Mouse (Mus musculus) embryonic fibroblast, embryonic 13.5 days (primary cell): ENCODE results near the gene Tmeff2. TPM values are rescaled to one million over a fixed set of nuclear protein-coding genes. Genes with fewer than 3 reads are reported as not detected.

Source experiments
- H3K27ac ChIP-seq: 2 replicates; pipeline ENCODE4 v1.5.1; 2012; ENCODE audit warnings: low read length, control low read depth, inconsistent platforms; ENCODE audit not compliant: insufficient read depth
- H3K4me1 ChIP-seq: 2 replicates; pipeline ENCODE4 v1.6.1; 2011; ENCODE audit warnings: low read length; ENCODE audit not compliant: control insufficient read depth, insufficient read depth
- H3K4me3 ChIP-seq: 2 replicates; pipeline ENCODE4 v1.5.1; 2011; ENCODE audit warnings: mild to moderate bottlenecking, control low read depth, low read length; ENCODE audit not compliant: insufficient read depth
- CTCF ChIP-seq: IDR thresholded peaks from 2 replicates; pipeline ENCODE4 v1.5.1; 2011; ENCODE audit warnings: mild to moderate bottlenecking, control low read depth, low read length, moderate library complexity, borderline replicate concordance; ENCODE audit not compliant: insufficient read depth
- POLR2A ChIP-seq: IDR thresholded peaks from 2 replicates; pipeline ENCODE4 v1.6.1; 2011; ENCODE audit warnings: low read depth, mild to moderate bottlenecking, control low read depth, low read length, moderate library complexity
- polyA plus RNA-seq: library from polyadenylated mRNA; stranded (reverse); fragments of >200 nt; gene quantifications from 2 replicates; pipeline ENCODE4 v1.2.4, GENCODE M21; 2011; ENCODE audit warnings: low read depth; ENCODE audit not compliant: missing spikeins, insufficient read length

Tmeff2 gene
- polyA plus RNA-seq, 1 experiment, result 8.0 TPM

GRCm38 (mm10) chr1:51068814-51069213, 168.4 kb downstream of the Tmeff2 start:
- TF ChIP-seq CTCF (no peak), POLR2A (no peak)
- no peak overlapping the region for H3K27ac ChIP-seq

GRCm38 (mm10) chr1:51069288-51069687, 168.8 kb downstream of the Tmeff2 start:
- TF ChIP-seq POLR2A (no peak), CTCF (no peak)
- Histone ChIP-seq H3K27ac (no peak overlapping the region), H3K4me3 (no peak overlapping the region), H3K4me1 (peaks cover under 1% of the 10 kb centered on the region; the same call in 1 of the 2 replicates)

More at GRCm38 (mm10) chr1:51068814-51069213, 168.4 kb downstream of the Tmeff2 start:
- Histone ChIP-seq H3K4me1 (peaks cover 2% of the 10 kb centered on the region; the same call in 1 of the 2 replicates), H3K4me3 (no peak overlapping the region)

DNA sequence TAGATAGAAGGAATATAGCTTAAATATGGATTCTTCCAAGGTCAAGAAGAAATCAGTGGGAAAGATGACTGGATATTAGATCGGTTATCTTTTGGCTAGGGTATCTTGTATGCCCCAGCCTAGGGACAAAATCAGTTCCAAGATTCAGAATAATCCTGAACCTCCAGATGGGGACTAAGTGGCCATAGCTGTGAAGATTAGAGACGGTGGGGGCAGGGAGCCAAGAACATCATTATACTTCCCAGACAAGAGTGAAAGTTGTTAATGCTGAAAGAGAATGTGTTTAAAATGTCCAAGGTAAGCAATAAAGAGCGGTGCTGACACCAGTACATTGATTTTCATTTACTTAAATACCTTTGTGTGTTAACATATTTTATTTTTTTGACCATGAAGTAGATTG, 173.6 kb downstream of the Tmeff2 start:
- H3K4me1 ChIP-seq, result no peaks in the 10 kb centered on the region
- no peak overlapping the region for H3K4me3 ChIP-seq
- no peak overlapping the region for H3K27ac ChIP-seq
- TF ChIP-seq POLR2A (no peak), CTCF (no peak)

DNA sequence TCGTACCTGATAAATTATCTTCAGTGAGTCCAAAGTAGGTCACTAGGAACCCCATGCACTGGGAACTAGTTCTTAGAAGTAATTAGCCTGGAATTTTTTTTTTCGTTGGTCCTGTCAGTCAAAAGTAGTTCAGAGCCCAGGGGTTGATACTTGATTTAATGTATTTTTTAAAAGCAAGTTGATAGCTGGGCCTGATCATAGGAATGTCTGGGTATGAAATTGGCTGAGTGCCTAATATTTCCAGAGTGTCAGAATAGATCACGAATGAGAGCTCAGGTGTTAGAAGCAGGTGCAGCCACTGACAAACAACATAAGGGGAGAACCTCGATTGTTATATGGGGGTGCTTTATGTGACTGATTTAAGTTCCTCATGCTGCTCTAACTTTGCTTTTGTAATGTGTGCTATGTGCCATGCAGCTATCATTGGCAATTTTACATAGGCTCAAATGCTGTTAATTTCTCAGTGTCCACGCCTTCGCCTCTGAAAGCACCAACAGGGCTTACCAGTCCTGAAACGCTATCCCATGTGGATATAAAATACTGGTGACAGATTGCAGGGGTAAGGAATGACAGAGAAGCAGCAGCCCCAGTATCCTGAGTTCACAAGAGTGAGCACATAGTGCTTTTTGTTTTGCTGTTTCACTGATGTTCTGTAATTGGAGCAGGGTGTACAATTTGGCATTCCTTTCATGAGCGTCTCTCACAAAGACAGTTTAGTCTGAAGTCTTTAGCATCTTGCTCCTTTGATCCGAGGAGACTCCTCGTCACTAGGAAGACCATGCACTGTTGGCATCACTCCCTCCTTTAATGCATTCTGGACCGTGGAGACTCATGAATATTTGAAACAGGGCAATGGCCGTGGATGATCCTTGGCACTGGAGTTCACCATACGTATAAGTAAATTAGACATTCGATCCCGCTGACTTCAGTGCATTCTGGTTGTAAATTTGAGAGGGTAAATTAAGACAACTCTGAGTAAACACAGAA, 175.6 kb downstream of the Tmeff2 start:
- no peak overlapping the region for H3K4me3 ChIP-seq
- H3K4me1 ChIP-seq, result no peaks in the 10 kb centered on the region
- H3K27ac ChIP-seq, result no peak overlapping the region
- TF ChIP-seq CTCF (no peak), POLR2A (no peak)

DNA sequence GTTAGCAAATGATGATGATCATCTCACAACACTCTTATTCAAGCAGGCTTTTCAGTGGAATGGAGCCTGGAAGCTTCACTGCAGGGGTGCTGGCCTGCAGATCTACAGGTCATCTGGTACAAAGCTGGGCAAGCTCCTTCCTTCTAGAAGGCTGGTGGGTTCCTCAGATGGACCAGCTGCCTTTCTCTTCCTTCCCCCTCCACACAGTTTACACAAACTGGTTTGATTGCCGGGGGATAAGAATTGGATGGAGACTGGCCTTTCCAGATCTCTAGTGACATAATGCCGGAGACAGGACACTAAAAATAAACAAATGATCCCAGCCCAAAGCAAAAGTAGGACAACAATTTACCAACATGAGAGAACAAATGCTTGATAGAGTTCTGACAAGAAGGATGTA, 188.5 kb downstream of the Tmeff2 start:
- H3K4me1 ChIP-seq, result no peaks in the 10 kb centered on the region
- no peak overlapping the region for H3K27ac ChIP-seq
- no peak for TF ChIP-seq POLR2A
- TF ChIP-seq CTCF, result no peak
- H3K4me3 ChIP-seq, result no peak overlapping the region

DNA sequence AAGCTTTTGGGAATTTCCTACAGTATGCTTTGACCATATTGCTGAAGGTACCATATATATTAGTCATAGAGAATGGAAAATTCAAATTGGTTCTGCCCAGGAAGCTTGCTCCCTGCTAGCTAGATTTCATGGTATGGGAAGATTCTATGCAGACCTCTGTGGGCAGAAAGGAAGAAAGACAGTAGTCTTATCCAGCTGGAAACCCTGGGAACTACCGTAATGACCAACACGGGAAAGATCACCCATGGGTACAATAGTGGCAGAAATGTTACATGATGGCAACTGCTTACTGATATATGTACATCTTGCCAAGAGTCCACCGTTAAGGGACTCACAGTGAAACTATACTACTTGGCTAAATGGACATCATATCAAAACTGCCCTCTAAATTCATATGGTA, 189.4 kb downstream of the Tmeff2 start:
- Histone ChIP-seq H3K27ac (no peak overlapping the region), H3K4me3 (no peak overlapping the region), H3K4me1 (no peaks in the 10 kb centered on the region)
- TF ChIP-seq CTCF, result no peak
- no peak for TF ChIP-seq POLR2A

DNA sequence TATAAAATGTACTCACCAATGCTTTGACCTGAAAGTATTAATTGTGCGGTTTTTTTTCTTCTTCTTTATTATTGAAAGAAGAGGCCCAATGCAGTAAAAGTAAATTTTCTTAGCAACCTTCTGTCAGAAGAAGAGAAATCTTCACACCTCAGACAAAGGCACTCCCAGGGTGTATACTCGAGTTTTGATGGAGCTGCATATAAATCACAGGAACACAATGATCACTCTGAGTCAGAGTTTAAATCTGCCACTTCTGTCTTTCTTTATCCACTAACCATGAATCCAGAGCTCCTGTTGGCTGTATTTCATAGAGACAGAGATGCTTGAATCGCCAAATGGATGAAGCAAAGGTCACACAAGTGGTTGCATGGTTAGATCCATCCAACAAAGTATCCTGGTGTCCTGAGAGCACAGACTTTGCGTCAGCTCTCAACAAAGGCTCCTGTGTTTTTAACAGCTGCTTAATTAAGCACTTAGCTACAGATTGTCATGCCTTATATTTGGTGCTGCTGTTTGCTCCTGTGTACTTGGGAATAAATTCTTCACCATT, 189.8 kb downstream of the Tmeff2 start:
- TF ChIP-seq CTCF (no peak), POLR2A (no peak)
- Histone ChIP-seq H3K27ac (no peak overlapping the region), H3K4me1 (no peaks in the 10 kb centered on the region), H3K4me3 (no peak overlapping the region)

DNA sequence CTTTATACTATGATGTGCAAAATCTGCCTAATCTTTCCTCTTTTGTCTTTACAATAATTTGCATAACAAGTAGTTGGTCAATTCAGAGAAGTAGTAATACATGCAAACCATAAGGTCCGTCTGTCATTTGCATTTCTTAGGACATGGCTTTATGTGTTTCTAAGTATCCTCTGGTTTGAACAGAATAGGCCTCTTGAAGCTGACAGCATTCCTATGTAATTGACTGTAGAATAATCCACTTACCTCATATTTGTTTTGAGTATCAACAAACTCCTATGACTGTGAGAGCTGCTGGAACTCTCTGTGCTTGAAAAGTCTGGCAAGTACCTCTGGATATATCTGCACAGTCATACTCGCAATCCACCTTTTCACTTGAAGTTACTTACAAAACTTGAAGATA, 194.3 kb downstream of the Tmeff2 start:
- no peak overlapping the region for H3K27ac ChIP-seq
- TF ChIP-seq POLR2A, result no peak
- TF ChIP-seq CTCF, result no peak
- no peaks in the 10 kb centered on the region for H3K4me1 ChIP-seq
- H3K4me3 ChIP-seq, result no peak overlapping the region

DNA sequence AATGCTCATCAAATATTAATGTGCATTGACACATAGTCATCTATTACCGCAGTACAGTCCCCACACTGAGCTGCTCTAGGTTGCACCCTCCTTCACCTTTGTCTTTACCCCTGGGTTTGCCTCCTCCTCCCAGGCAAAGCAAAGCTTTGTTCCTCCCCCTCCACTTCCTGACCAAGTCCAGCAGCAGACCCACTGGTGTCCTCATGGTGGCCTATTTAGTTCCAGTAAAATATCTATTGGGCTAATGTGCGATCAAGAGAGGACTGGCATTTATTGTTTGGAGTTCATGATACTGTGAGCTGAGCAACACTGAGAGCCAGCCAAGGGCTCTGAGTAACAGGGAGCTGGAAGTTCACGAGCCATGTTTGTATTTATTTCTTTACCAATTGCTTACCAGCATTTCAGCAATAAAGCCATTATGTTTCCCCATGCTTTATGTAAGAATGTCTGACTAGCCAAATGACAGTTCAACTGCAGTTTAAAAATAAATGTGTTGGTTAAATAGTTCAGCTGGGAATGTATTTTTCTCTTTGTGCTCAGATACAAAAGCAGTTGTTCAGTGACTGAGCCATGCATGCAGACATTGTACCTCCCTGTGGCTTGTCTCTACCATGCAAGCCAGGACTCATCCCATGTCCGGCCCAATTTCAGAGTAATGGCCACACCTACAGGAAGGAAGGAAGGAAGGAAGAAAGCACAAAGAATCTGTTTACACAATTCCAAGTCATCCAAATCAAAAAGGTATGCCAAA, 196.6 kb downstream of the Tmeff2 start:
- Histone ChIP-seq H3K4me1 (no peaks in the 10 kb centered on the region), H3K27ac (no peak overlapping the region), H3K4me3 (no peak overlapping the region)
- TF ChIP-seq CTCF (no peak), POLR2A (no peak)
